Mouse (Mus musculus) adrenal gland, postnatal 25 days (tissue): ENCODE measurements around the gene Snx32. TPM values are rescaled to one million over a fixed set of nuclear protein-coding genes. Genes with fewer than 3 reads are reported as not detected.
A peak's percentile ranks its signal among the peaks of the same experiment; 100 is the strongest.

Experiments used
- DNase-seq: peaks from one replicate; pipeline ENCODE4 v3.0.0; 2021; ENCODE audit warnings: mixed read lengths
- total RNA-seq: library from RNA; stranded (reverse); gene quantifications from 2 replicates; pipeline ENCODE4 v1.2.3, GENCODE M21; 2021

The Snx32 gene
- total RNA-seq, 1 experiment from 2014 or later = 18.4 TPM

DNA sequence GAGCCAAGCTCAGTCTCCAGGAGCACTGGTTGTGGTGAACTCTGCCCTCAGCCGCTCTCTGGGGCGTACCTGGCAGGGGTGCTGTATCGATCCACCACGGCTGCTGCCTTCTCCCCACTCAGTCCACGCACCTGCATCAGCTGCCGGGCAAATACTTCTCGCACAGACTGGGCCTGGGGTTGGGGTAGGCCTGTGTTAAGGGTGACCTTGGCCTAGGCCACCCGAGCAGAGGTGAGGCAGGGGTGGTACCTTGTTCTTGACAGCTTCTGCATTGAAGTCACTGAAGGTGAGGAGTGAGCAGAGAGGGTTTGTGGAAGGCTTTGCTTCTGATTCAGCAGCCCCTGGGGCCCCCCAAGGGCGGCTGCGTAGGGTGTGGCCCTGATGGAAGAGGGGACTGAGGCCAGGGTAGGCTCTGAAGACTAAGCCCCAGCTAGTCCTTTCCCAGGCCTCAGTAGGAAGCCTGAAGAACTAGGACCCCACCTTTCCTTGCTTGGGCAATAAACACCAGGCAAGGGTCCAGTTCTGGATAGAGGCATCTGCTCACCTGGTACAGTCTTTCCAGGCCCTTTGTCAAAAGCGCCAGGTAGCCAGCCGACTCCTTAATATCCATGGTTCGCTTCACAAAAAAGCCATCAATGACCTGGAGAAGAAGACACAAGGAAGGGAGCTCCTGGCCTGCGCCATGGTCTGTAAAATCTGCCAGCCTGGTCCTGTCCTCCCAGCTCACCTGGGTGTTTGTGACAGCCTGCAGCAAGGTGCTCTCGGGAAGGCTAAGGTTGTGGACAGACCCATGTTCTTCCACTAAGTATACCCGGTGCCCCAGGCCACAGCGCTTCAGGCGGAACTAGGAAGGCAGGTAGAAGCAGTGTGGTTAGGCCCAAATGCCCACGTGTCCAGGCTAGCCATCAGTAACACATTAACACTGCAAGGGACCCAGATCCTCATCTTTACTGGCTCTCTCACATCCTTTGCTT is 26.7 kb downstream of the Snx32 start:
- no peak for DNase-seq

DNA sequence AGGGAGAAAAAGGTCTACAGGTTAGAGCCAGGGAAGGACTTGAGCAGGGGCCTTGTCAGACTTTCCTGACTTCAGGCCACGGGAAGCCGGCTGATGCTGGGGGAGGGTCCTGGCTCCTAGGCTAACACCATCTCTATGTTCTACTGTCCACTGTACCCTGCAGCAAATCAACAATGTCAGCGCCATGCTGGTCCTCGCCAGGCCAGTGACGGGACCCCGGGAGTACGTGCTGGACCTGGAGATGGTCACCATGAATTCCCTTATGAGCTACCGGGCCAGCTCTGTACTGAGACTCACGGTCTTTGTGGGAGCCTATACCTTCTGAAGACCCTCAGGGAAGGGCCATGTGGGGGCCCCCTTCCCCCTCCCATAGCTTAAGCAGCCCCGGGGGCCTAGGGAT is 28.9 kb downstream of the Snx32 start:
- no peak for DNase-seq

DNA sequence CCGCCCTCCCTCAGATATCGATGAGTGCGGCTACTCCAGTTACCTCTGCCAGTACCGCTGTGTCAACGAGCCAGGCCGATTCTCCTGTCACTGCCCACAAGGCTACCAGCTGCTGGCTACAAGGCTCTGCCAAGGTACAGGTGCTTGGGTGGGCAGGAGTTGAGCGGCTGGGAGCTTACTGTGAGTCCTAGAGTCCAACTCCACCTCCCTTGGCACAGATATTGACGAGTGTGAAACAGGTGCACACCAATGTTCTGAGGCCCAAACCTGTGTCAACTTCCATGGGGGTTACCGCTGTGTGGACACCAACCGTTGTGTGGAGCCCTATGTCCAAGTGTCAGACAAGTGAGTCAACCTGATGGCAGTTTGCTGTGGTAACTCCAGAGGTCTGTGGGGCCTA is 30.3 kb downstream of the Snx32 start:
- DNase-seq = no peak

DNA sequence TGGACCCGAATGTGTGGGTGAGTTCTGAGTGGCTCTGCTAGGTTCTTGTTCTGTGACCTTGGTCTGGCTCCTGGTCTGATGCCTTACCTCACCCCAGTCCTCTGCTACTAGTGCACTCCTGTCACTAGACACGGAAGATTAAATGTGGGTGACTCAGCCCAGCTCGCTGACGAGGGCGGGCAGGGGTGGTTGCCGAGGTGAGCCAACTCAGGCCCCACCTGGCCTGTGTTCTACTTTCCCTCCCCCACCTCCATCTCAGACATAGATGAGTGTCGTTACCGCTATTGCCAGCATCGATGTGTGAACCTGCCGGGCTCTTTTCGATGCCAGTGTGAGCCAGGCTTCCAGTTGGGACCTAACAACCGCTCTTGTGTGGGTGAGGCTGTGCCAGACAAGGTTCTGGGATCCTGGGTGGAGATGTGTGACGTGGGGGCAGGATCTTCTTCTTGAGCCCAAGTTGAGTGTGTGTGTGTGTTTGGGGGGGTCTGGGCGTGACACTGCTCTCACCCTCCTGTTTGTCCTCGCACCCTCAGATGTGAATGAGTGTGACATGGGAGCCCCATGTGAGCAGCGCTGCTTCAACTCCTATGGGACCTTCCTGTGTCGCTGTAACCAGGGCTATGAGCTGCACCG is 32.6 kb downstream of the Snx32 start:
- no peak for DNase-seq

DNA sequence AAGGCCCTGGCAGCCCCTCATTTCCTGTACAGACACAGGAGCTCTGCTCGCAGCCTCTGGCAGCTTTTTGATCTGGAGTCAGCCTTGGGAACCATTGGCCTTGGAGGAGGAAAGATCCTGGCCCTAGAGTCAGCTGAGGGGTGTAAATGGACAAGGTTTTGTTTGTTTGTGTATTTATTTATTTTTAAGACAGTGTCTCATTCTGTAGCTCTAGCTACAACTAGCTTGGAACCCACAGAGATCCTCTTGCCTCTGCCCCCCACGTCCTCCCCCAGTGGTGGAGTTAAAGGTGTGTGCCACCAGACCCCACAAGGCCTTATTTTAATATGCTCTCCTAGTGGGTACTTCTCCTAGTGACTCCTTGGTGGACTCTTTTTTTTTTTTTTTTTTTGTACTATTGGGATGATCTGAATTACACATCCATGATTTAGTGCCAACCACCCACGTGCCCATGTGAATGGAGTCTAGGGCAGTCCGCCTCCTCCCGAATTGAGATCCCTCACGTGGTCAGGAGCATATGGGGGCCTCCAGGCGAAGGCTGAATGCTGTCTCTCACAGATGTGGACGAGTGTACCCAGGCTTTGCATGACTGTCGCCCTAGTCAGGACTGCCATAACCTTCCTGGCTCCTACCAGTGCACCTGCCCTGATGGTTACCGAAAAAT is 33.2 kb downstream of the Snx32 start:
- DNase-seq = no peak

DNA sequence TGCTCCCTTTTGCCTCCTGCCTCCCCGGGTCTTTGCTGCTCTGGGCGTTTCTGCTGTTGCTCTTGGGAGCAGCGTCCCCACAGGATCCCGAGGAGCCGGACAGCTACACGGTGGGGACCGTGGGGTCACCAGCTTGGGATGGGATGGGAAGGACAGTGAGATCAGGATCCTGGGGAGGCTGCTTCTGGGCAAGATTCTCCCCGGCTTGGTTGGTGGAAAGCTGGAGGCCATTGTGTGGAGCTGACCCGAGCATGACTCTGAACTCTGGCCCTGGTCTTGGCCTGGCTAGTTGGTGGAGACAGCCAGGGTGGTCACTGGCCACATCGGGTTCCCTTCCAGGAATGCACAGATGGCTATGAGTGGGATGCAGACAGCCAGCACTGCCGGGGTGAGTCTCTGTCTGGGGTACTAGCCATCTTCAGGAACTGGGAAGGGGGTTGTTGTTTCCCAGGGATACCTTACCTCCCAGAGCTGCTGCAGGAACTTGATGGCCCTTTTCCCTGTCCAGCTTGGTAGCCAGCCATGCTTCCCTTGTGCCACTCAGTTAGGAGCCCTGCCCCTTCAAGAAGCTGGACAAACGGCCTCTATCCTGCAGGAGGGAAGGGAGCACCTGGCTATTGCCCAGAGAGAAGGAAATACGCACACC is 35.1 kb downstream of the Snx32 start:
- no peak for DNase-seq

DNA sequence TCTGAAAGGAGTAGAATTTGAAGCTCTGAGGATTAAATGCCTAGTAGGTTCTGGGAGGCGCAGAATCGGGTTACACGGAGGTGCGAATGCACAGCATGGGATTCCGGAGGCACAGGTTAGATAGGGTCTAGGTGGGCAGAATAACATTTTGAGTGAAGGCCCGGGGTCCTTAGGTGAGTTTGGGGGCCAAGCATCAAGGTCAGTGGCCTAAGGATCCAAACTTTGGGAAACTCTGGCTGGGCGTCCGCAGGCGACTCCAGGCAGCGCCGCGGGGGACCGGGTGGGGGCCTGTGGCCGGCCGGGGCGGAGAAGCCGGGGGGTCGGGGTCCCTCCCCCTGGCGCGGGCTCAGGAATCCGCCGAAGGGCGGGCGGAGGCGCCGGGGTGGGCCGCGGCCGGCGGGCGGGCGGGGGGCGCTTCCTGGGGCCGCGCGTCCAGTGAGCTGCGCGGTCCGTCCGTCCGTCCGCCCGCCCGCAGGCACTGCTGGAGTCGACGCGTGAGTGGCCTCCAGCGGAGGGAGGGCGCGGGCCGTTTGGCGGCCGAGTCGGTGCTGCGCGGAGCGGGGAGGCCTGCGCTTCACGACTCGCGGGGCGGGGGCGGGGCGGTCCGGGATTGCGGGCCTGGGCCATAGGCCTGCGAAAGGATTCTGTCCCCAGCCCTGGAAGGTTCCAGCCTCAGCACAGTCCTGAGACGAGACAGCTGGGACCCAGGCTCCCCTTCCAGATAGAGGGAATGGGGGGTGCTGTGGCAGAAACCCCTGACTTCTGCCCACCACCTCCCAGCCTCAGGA is 35.9 kb downstream of the Snx32 start:
- DNase-seq = peak; percentile 73

DNA sequence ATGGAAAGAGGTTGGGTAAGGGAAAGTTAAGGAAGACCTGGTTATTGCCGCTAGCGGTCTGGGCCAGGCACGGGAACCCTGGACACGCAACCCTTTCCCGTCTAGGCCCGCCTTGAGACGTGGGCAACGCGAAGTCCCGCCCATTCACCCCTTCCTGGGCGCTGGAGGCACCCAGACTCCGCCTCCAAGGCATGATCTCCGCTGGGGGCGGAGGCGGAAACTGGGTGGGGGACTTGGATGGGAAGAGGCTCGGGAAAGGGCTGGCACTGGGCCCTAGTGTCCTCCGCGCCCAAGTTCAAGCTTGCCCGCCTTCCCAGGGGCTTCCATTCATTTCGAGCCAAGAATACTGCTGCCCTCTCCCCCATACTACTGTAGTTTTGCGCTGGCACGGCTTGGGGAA is 36.6 kb downstream of the Snx32 start, which contains the start of gene Efemp2:
Gene Efemp2 (plus strand): TSS at position 235 of the 400 bp plus-strand sequence.
- DNase-seq = peak; percentile 90

DNA sequence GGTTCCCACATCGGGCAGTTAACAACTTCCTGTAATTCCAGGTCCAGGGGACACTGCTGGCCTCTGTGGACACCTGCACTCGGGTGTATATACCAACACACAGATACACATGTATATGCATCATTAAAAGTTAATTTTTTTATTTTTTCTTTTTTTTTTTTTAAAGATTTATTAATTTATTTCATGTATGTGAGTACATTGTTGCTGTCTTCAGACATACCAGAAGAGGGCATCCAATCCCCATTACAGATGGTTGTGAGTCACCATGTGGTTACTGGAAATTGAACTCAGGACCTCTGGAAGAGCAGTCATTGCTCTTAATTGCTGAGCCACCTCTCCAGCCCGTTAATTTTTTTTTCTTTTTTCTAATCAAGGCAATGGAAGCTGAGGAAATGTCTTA is 37.5 kb downstream of the Snx32 start:
- DNase-seq = no peak

DNA sequence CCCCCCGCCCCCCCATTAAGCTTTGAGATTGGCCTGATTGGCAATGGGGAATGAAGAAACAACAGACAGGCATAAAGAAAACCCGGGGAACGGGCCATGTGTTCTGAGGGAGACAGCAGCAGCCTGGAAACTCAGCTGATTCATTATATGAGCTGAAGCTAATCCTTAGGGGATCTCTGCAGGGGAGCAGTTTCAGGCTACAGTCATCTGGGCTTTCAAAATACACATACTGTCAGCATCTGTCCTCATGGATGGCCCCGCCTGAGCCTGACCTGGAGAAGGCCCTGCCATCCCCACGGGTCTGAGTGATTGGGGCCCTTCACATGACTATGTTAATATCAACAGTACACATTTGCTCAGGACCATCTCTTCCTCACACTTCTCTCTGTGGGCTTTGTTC is 38.5 kb downstream of the Snx32 start:
- no peak for DNase-seq

DNA sequence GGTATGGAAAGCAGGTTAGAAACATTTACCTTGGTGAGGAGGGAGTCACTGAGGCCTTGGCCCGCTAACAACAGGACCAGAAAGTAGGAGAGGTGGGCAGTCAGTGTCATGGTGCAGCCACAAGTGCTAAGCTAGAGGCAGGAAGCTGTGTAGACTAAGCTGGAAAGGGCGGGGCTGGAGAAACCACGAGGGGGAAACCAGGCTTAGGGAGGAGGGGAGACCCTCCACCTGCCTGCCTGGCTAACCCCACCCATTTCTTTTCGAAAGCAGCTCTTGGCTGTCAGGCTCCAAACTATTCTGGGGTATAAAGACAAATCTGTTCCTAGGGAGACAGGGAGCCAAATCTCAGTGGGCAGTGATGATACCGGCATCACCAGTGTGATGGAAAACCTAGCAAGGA is 42.0 kb downstream of the Snx32 start, which contains the start of gene Ctsw:
Gene Ctsw (minus strand): TSS at position 134 of the 400 bp plus-strand sequence.
- no peak for DNase-seq

DNA sequence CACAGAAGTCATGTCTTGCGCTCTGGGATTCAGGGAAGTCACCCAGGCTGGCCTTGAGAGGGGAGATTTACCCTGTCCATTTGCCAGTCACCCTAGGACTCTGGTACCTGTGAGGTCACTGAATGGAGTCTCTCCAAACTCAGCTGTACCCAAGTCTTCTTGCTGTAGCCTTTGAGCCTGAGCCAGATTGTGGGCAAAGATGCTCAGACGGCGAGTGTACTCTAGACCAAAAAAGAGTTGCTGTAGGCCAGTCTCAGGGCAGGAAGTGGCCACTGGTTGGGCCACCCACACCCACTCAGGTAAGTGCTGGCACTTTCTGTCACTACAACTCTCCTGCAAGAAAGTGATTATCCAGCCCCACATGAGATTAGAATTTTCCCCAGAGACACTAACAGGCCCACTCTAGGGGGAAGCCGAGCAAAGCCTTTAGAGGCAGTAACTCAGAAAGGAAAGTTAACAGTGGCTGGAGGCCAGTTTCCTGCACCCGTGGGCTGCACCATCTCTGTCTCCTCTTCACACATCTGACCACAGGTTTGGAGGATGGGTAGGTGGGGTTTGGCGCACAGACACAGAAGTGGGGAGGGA is 43.3 kb downstream of the Snx32 start:
- DNase-seq = no peak

DNA sequence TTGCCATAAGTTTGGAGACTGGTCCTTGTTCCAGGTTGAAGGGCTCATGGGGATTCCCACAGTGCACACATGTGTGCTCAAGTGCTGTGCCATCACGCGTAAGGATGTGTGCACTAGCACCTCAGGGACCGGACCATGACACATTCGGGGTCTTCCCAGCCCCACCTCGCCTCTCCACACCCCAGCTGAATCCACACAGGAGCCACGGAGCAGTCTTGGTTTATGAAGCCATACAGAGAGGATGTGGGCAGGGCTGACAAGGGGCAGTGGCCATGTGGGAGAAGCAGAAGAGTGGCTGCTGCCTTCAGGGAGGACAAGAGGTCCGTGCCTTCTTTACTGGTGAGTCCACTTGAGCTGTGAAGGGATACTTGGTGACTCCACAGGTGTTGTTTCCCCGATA is 45.3 kb downstream of the Snx32 start:
- no peak for DNase-seq

DNA sequence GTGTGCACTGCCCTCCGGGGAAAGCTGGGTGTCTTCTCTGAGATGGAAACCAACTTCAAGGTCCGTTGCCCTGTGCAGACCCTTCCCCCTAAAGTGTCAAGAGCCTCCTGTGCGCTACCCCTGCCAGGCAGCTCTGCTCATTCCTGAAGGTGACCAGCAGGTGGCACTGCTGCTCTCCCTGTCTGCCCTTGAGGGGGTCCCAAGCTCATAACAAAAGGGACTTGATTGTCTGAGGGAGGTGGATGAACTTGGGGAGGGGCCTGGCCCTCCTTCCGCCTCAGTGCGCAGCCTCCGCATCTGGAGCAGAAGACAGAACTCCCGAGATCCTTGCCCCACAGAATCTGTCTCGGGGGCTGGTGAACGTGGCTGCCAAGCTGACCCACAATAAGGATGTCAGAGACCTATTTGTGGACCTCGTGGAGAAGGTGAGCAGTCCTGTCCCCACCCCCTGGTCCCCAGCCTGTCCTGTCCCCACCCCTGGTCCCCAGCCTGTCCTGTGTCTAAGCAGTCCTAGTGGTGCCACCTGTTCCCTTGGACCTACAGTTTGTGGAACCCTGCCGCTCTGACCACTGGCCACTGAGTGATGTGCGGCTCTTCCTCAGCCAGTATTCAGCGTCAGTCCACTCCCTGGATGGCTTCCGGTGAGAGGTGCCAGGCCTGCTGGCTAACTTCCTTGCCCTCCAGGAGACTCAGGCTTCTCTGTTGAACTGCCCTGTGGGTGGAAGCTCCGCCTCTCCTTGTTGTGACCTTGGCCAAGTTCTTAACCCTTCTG is 46.4 kb downstream of the Snx32 start:
- DNase-seq = peak; percentile 44

DNA sequence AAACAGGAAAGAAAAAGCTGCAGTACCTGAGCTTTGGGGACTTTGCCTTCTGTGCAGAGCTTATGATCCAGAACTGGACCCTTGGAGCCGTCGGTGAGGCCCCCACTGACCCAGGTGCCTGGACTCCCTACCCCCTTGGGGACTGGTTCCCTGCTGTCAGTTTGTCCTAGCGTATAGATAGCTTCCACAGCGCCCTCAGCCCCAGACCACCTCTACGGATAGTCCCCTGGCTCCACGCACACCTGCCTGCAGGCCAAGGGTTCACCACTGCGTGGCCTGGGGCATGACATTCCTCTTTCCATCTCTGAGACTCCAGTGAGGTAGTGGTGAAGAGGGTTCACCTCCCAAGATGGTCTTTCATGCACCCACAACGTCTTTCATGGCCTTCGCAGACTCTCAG is 47.1 kb downstream of the Snx32 start:
- DNase-seq = no peak

DNA sequence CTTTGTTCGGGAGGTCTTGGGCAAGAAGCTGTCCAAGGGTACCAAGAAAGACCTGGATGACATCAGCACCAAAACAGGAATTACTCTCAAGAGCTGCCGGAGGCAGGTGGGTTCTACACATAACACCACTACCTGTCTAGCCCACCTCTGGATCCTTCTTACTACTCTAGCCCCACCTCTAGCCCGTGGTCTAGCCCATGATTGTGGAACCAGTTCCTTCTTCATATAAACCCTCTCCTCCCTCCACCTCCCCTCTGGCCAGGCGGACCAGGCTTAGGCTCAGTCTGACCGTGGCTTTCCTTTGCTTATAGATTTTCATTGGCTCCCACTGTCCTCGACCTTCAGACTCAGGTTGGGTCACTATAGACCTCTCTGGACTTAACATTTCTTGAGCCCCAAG is 48.9 kb downstream of the Snx32 start:
- DNase-seq = no peak

DNA sequence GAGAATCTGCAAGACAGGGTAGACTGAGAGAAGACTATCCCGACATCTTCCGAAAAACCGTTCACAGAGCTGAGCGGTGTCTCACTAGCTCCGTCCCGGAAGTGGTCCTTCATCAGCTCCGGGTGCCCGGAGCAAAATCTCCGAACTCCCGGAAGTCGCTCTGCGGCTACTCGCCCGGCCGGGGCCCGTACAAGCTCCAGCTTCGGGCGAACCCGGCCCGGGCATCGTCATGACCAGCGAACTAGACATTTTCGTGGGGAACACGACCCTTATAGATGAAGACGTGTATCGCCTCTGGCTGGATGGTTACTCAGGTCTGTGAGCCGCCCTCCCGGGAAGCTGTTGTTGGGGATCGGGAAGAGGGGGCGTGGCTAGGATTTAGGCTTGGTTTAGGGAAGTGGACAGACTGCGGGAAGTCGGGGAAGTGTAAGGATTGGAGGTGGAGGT is 49.9 kb downstream of the Snx32 start, which contains the start of gene Fibp:
Gene Fibp (plus strand): TSS at position 151 of the 447 bp plus-strand sequence.
- peak; percentile 84 for DNase-seq

DNA sequence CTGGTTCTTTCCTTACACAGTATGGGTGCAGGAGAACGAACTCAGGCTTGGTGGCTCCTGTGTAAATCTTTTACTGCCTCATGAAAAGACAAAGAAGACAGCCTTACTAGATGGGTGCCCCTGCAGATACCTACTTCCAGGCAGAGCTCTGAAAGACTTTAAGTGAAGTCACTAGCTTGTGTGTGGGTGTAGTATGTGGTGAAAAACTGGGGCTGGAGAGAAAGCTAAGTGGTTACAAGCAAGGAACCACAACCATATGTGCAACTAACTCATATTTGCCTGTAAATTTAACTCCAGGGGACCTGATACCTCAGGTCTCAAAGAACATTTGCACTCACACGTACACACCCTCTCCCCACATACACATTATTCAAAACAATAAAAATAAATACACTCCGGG is 50.4 kb downstream of the Snx32 start:
- no peak for DNase-seq

DNA sequence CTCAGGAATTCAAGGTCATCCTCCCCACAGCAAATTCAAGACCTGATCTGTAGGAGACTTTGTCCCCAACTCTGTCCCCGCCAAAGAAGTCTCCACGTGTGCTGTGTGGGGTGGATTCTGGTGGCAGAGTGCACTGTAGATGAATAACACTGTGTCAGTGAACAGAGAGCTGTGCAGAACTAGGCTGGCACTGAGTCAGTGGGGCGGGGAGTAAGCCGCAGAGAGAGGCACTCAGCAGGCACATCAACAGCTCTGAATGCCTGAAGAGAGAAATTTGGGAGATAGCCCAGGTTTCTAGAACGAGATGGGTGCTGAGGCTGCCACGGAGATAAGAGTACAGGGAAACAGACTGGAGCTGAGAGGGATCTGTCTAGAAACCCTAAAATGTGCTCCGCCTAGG is 51.3 kb downstream of the Snx32 start:
- DNase-seq = no peak
